Mouse (Mus musculus) CH12.LX (cell line): ENCODE results near the gene Lrat. TPM values are rescaled to one million over a fixed set of nuclear protein-coding genes. Genes with fewer than 3 reads are reported as not detected.

Source experiments
- DNase-seq: peaks from one replicate; pipeline ENCODE4 v3.0.0-alpha.2; 2013; ENCODE audit errors: extremely low read depth
- H3K27ac ChIP-seq: 2 replicates; pipeline ENCODE4 v1.5.1; 2012; ENCODE audit warnings: low read depth, mild to moderate bottlenecking, control low read depth, moderate library complexity; ENCODE audit not compliant: insufficient read depth
- H3K27me3 ChIP-seq: replicated peaks from 2 replicates; pipeline ENCODE3; 2012; ENCODE audit warnings: inconsistent platforms
- H3K36me3 ChIP-seq, 2 experiments: replicated peaks in 1 of 2; 2 replicates each; pipeline versions ENCODE3 to v1.6.1; 2012; ENCODE audit warnings: inconsistent platforms in 1 of 2, low read length in 1 of 2, mild to moderate bottlenecking in 1 of 2, mixed read lengths in 1 of 2, moderate library complexity in 1 of 2; ENCODE audit not compliant: control insufficient read depth in 1 of 2, insufficient read depth in 1 of 2
- H3K4me1 ChIP-seq, 2 experiments: 2 replicates each; pipeline ENCODE4 v1.6.1; 2012; ENCODE audit warnings: inconsistent platforms in 1 of 2, moderate library complexity in 1 of 2; ENCODE audit not compliant: insufficient read depth in 2 of 2, control insufficient read depth in 1 of 2
- H3K4me2 ChIP-seq: 2 replicates; pipeline ENCODE4 v1.6.1; 2012; ENCODE audit warnings: low read depth, mild to moderate bottlenecking, control low read depth; ENCODE audit not compliant: poor library complexity, insufficient read depth, severe bottlenecking
- H3K4me3 ChIP-seq, 3 experiments: fragments of 150-350 bp in 1 of 3; sonication (generic) in 1 of 3; replicated peaks in 1 of 3; 2 replicates each; pipeline versions ENCODE3 to v1.5.1; 2011 to 2012; ENCODE audit warnings: low read depth in 2 of 3, low read length in 2 of 3, mild to moderate bottlenecking in 2 of 3, moderate library complexity in 2 of 3, control low read depth in 1 of 3, improper control_type of control experiment in 1 of 3, inconsistent platforms in 1 of 3, mixed read lengths in 1 of 3; ENCODE audit not compliant: poor library complexity in 1 of 3
- H3K79me2 ChIP-seq: replicated peaks from 2 replicates; pipeline ENCODE4 v1.6.1; 2012; ENCODE audit warnings: mild to moderate bottlenecking, moderate library complexity; ENCODE audit not compliant: control insufficient read depth, poor library complexity, insufficient read depth, severe bottlenecking; ENCODE audit errors: extremely low read depth
- H3K9ac ChIP-seq: 2 replicates; pipeline ENCODE4 v1.6.1; 2012; ENCODE audit warnings: low read depth, mild to moderate bottlenecking, control low read depth, moderate library complexity; ENCODE audit not compliant: insufficient read depth
- H3K9me3 ChIP-seq: replicated peaks from 2 replicates; pipeline ENCODE3; 2012; ENCODE audit warnings: low read length, inconsistent platforms, mixed read lengths
- CHD1 ChIP-seq: IDR thresholded peaks from 2 replicates; pipeline ENCODE4 v1.6.1; 2012; ENCODE audit warnings: low read depth, low read length, improper control_type of control experiment, inconsistent platforms
- E2F4 ChIP-seq: IDR thresholded peaks from 2 replicates; pipeline ENCODE4 v1.6.1; 2011; ENCODE audit warnings: low read depth, low read length, improper control_type of control experiment; ENCODE audit not compliant: insufficient replicate concordance
- EP300 ChIP-seq: IDR thresholded peaks from 2 replicates; pipeline ENCODE4 v1.6.1; 2011; ENCODE audit warnings: low read length, improper control_type of control experiment
- ETS1 ChIP-seq: conservative IDR thresholded peaks from 2 replicates; pipeline ENCODE4 v1.6.1; 2012; ENCODE audit warnings: low read depth, mild to moderate bottlenecking, inconsistent platforms, low read length, improper control_type of control experiment, moderate library complexity
- GABPA ChIP-seq: IDR thresholded peaks from 2 replicates; pipeline ENCODE4 v1.6.1; 2012; ENCODE audit warnings: low read depth, low read length, improper control_type of control experiment, inconsistent platforms; ENCODE audit not compliant: insufficient replicate concordance
- HCFC1 ChIP-seq: IDR thresholded peaks from 2 replicates; pipeline ENCODE4 v1.6.1; 2012; ENCODE audit warnings: low read depth, mild to moderate bottlenecking, inconsistent platforms, low read length, improper control_type of control experiment
- KAT2A ChIP-seq: IDR thresholded peaks from 2 replicates; pipeline ENCODE4 v1.6.1; 2012; ENCODE audit warnings: low read length, improper control_type of control experiment, inconsistent platforms; ENCODE audit not compliant: insufficient replicate concordance
- MAX ChIP-seq: IDR thresholded peaks from 2 replicates; pipeline ENCODE4 v1.6.1; 2011; ENCODE audit warnings: low read length, improper control_type of control experiment
- PAX5 ChIP-seq: IDR thresholded peaks from 2 replicates; pipeline ENCODE4 v1.6.1; 2012; ENCODE audit warnings: low read length, inconsistent platforms, mixed read lengths
- RAD21 ChIP-seq: IDR thresholded peaks from 2 replicates; pipeline ENCODE4 v1.6.1; 2011; ENCODE audit warnings: low read depth, mild to moderate bottlenecking, low read length, improper control_type of control experiment, moderate library complexity
- SMC3 ChIP-seq: IDR thresholded peaks from 2 replicates; pipeline ENCODE4 v1.6.1; 2011; ENCODE audit warnings: low read depth, low read length, improper control_type of control experiment
- TCF12 ChIP-seq: IDR thresholded peaks from 2 replicates; pipeline ENCODE4 v1.6.1; 2014; ENCODE audit warnings: low read depth, mild to moderate bottlenecking, inconsistent platforms, low read length, improper control_type of control experiment
- dilution Hi-C: fragments of 300-500 bp; cut with MboI; formaldehyde crosslinking; loops from 2 replicates; pipeline ENCODE4 v1.14.3; 2020; ENCODE audit warnings: low sequenced_read_pairs; ENCODE audit not compliant: extremely low pct_unique_long_range_greater_than_20kb, extremely low pct_ligation_motif_present
- in situ Hi-C: fragments of 300-500 bp; cut with MboI; formaldehyde crosslinking; loops from 3 replicates; pipeline ENCODE4 v1.14.3; 2019; ENCODE audit warnings: low sequenced_read_pairs, low pct_ligation_motif_present, low pct_unique_long_range_greater_than_20kb, mixed read lengths
- polyA plus RNA-seq: library from polyadenylated mRNA; unstranded; fragments of >175 nt; gene quantifications from 2 replicates; pipeline ENCODE4 v1.2.1, GENCODE M21; 2012; ENCODE audit warnings: low read depth; ENCODE audit not compliant: insufficient read length
- total RNA-seq, 2 experiments: library from RNA; depleted of rRNA; stranded (reverse); fragments of 300-350 nt in 1 of 2; fragments of >200 nt in 1 of 2; gene quantifications; 2 replicates each; pipeline ENCODE4 v1.2.3; 2012 to 2014

Lrat gene
- total and polyA plus RNA-seq, 3 experiments = not detected

- dilution Hi-C loops = no loop called here
Measured at GRCm38 (mm10) chr3:82904211-82904908, 587 bp upstream of the Lrat start.

GRCm38 (mm10) chr3:82902757-82903612, 788 bp downstream of the Lrat start:
- H3K4me3 ChIP-seq = no peak overlapping the region
- no peaks in the 10 kb centered on the region for H3K4me1 ChIP-seq
- no peak overlapping the region for H3K9ac ChIP-seq
- H3K9me3 ChIP-seq = no peaks in the 10 kb centered on the region
- H3K36me3 ChIP-seq = no peaks in the 10 kb centered on the region
- no peak for DNase-seq
- dilution Hi-C loops (no loop called here), in situ Hi-C loops (no loop called here)
- H3K79me2 ChIP-seq = no peaks in the 10 kb centered on the region
- no peak overlapping the region for H3K27ac ChIP-seq
- no peaks in the 10 kb centered on the region for H3K27me3 ChIP-seq
- no peak overlapping the region for H3K4me2 ChIP-seq
- TF ChIP-seq HCFC1 (no peak), PAX5 (no peak), CHD1 (no peak), EP300 (no peak), RAD21 (no peak)

More at GRCm38 (mm10) chr3:82904211-82904908, 587 bp upstream of the Lrat start:
- Histone ChIP-seq H3K36me3 (no peaks in the 10 kb centered on the region), H3K4me2 (no peak overlapping the region), H3K4me3 (no peak overlapping the region), H3K9ac (no peak overlapping the region), H3K27ac (no peak overlapping the region), H3K9me3 (no peaks in the 10 kb centered on the region), H3K27me3 (no peaks in the 10 kb centered on the region), H3K79me2 (no peaks in the 10 kb centered on the region)
- DNase-seq = no peak
- TF ChIP-seq KAT2A (no peak), CHD1 (no peak), GABPA (no peak), E2F4 (no peak), SMC3 (no peak), ETS1 (no peak), TCF12 (no peak), MAX (no peak)
- TF ChIP-seq, all 38 proteins: peak for 0
- in situ Hi-C loops = no loop called here
- H3K4me1 ChIP-seq = no peaks in the 10 kb centered on the region
